In the genomic region with DNA sequence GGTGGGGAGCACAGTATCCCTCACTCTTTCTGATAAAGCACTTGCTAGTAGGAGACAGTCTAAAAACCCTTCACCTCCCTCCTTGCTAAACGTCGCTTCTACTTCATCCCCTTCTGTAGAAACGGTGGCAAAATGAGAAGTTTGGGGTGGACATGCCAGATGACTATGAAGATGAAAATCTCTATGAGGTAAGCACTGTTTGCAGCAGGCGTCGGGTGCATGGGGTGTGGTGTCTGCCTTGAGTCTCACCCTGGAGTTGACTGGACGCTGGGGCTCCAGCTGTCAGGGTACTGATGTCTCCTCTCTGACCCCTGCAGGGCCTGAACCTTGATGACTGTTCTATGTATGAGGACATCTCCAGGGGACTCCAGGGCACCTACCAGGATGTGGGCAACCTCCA, we compare ENCODE assay signal across 1 mouse cellular context.
TF ChIP-seq lines count a peak whose summit lies in the region.

No protein-coding gene starts in this region.

TF ChIP-seq in MEL, 35 proteins besides CTCF, POLR2A, EP300 and RAD21:
- TF ChIP-seq ETS1 (IDR thresholded peaks at IDR 0.05; ENCODE audit: low read depth, low read length) (peak; percentile 54; the same call in 1 of the 2 replicates), NRF1 (IDR thresholded peaks at IDR 0.05; ENCODE audit: insufficient read depth, low read depth, low read length, poor library complexity, severe bottlenecking) (no peak), MXI1 (IDR thresholded peaks at IDR 0.05; ENCODE audit: low read depth, low read length) (no peak)
TF ChIP-seq in MEL: peak in this region for 1.
